Mouse (Mus musculus) forebrain, embryonic 12.5 days (tissue): ENCODE measurements at regions not wholly inside any gene's neighbourhood (a gene's known extent, or its start where the extent isn't known, plus 50 kb on each side); places are given as distances from the start of the nearest gene placed in this dataset.
"Not testable (repeated sequence)": the region's sequence is repeated elsewhere in the genome, so short reads cannot be mapped to it uniquely, and the experiment has no call there.

Experiments used
- ATAC-seq: fragments of 200-750 bp; cut with Nextera tagmentation; 2 replicates; pipeline ENCODE4 v1.8.0; 2017; ENCODE audit warnings: moderate TSS enrichment; ENCODE audit not compliant: low FRiP score
- H3K27ac ChIP-seq: fragments of 300-500 bp; sonication (generic); 2 replicates; pipeline ENCODE4 v1.5.1; 2016; ENCODE audit warnings: mild to moderate bottlenecking
- H3K27me3 ChIP-seq: fragments of 300-500 bp; sonication (generic); 2 replicates; pipeline ENCODE4 v1.6.1; 2016; ENCODE audit warnings: mild to moderate bottlenecking
- H3K36me3 ChIP-seq: fragments of 300-500 bp; sonication (generic); replicated peaks from 2 replicates; pipeline ENCODE4 v1.6.1; 2016; ENCODE audit warnings: mild to moderate bottlenecking
- H3K4me1 ChIP-seq: fragments of 300-500 bp; sonication (generic); 2 replicates; pipeline ENCODE4 v1.6.1; 2016
- H3K4me2 ChIP-seq: fragments of 300-500 bp; sonication (generic); 2 replicates; pipeline ENCODE4 v1.6.1; 2016; ENCODE audit warnings: mild to moderate bottlenecking, moderate library complexity
- H3K4me3 ChIP-seq: fragments of 300-500 bp; sonication (generic); replicated peaks from 2 replicates; pipeline ENCODE4 v1.5.1; 2016; ENCODE audit warnings: mild to moderate bottlenecking
- H3K9ac ChIP-seq: fragments of 300-500 bp; sonication (generic); 2 replicates; pipeline ENCODE4 v1.6.1; 2016; ENCODE audit warnings: mild to moderate bottlenecking
- H3K9me3 ChIP-seq: fragments of 300-500 bp; sonication (generic); 2 replicates; pipeline ENCODE4 v1.6.1; 2016
- WGBS: fragments of 180-500 bp; shearing (Covaris S2); methylation state at CpG from one replicate; pipeline ENCODE4 v1.1.7; 2016; 5-methylcytosine and 5-hydroxymethylcytosine counted together

GRCm38 (mm10) chr17:60966401-60966800 is 1914.7 kb downstream of the Efna5 start:
- no peaks in the 10 kb centered on the region for H3K4me1 ChIP-seq
- no peaks in the 10 kb centered on the region for H3K27me3 ChIP-seq
- H3K4me3 ChIP-seq, result no peak overlapping the region
- no peak overlapping the region for H3K27ac ChIP-seq
- H3K9ac ChIP-seq, result no peak overlapping the region
- ATAC-seq, result no peak
- H3K4me2 ChIP-seq, result no peak overlapping the region
- no peaks in the 10 kb centered on the region for H3K36me3 ChIP-seq
- no peaks in the 10 kb centered on the region for H3K9me3 ChIP-seq
- WGBS, result 63% methylated on average over 1 of the region's 1 CpGs

- Histone ChIP-seq H3K9ac (no peak overlapping the region), H3K36me3 (no peaks in the 10 kb centered on the region), H3K4me1 (no peaks in the 10 kb centered on the region), H3K4me3 (no peak overlapping the region), H3K9me3 (no peaks in the 10 kb centered on the region), H3K27me3 (no peaks in the 10 kb centered on the region), H3K4me2 (no peak overlapping the region), H3K27ac (no peak overlapping the region)
- 31% methylated on average over 2 of the region's 2 CpGs for WGBS
- ATAC-seq, result no peak
Measured at GRCm38 (mm10) chr17:60965660-60966059, 1915.5 kb downstream of the Efna5 start.

- Histone ChIP-seq H3K27me3 (no peaks in the 10 kb centered on the region), H3K36me3 (no peaks in the 10 kb centered on the region), H3K4me3 (no peak overlapping the region), H3K4me1 (no peaks in the 10 kb centered on the region), H3K27ac (no peak overlapping the region), H3K4me2 (no peak overlapping the region), H3K9ac (no peak overlapping the region), H3K9me3 (no peaks in the 10 kb centered on the region)
- 64% methylated on average over 1 of the region's 1 CpGs for WGBS
- no peak for ATAC-seq
Measured at GRCm38 (mm10) chr17:60951464-60951863, 1929.7 kb downstream of the Efna5 start.

GRCm38 (mm10) chr17:60937754-60938508 is 1924.8 kb upstream of the Nudt12 start:
- no peak for ATAC-seq
- Histone ChIP-seq H3K9ac (no peak overlapping the region), H3K4me1 (no peaks in the 10 kb centered on the region), H3K27me3 (no peaks in the 10 kb centered on the region), H3K9me3 (no peaks in the 10 kb centered on the region), H3K4me3 (no peak overlapping the region), H3K4me2 (no peak overlapping the region), H3K36me3 (no peaks in the 10 kb centered on the region), H3K27ac (no peak overlapping the region)
- WGBS, result 83% methylated on average over 1 of the region's 1 CpGs

GRCm38 (mm10) chr17:60934223-60934622 is 1921.1 kb upstream of the Nudt12 start:
- H3K27me3 ChIP-seq, result no peaks in the 10 kb centered on the region
- H3K4me2 ChIP-seq, result no peak overlapping the region
- H3K9ac ChIP-seq, result no peak overlapping the region
- no peak overlapping the region for H3K27ac ChIP-seq
- no peaks in the 10 kb centered on the region for H3K9me3 ChIP-seq
- no peak overlapping the region for H3K4me3 ChIP-seq
- no peak for ATAC-seq
- no peaks in the 10 kb centered on the region for H3K4me1 ChIP-seq
- no peaks in the 10 kb centered on the region for H3K36me3 ChIP-seq

GRCm38 (mm10) chr17:60925822-60926383 is 1912.7 kb upstream of the Nudt12 start:
- no peak overlapping the region for H3K4me2 ChIP-seq
- H3K9me3 ChIP-seq, result no peaks in the 10 kb centered on the region
- no peaks in the 10 kb centered on the region for H3K4me1 ChIP-seq
- H3K4me3 ChIP-seq, result no peak overlapping the region
- no peaks in the 10 kb centered on the region for H3K27me3 ChIP-seq
- H3K9ac ChIP-seq, result no peak overlapping the region
- no peaks in the 10 kb centered on the region for H3K36me3 ChIP-seq
- ATAC-seq, result no peak
- WGBS, result 88% methylated on average over 13 of the region's 13 CpGs
- no peak overlapping the region for H3K27ac ChIP-seq

GRCm38 (mm10) chr17:60882721-60883120 is 1869.5 kb upstream of the Nudt12 start:
- ATAC-seq, H3K9me3 ChIP-seq, H3K9ac ChIP-seq, H3K27me3 ChIP-seq, H3K27ac ChIP-seq, H3K4me3 ChIP-seq, H3K4me2 ChIP-seq, H3K4me1 ChIP-seq, H3K36me3 ChIP-seq: not testable (repeated sequence)
- 95% methylated on average over 1 of the region's 1 CpGs for WGBS

- Histone ChIP-seq H3K27ac (no peak overlapping the region), H3K9ac (no peak overlapping the region), H3K9me3 (no peaks in the 10 kb centered on the region), H3K27me3 (no peaks in the 10 kb centered on the region), H3K4me3 (no peak overlapping the region), H3K36me3 (no peaks in the 10 kb centered on the region), H3K4me1 (no peaks in the 10 kb centered on the region), H3K4me2 (no peak overlapping the region)
- no peak for ATAC-seq
- 91% methylated on average over 3 of the region's 3 CpGs for WGBS
Measured at GRCm38 (mm10) chr17:60857445-60857844, 1844.3 kb upstream of the Nudt12 start.

- Histone ChIP-seq H3K4me2 (no peak overlapping the region), H3K9me3 (no peaks in the 10 kb centered on the region), H3K36me3 (no peaks in the 10 kb centered on the region), H3K27ac (no peak overlapping the region), H3K9ac (no peak overlapping the region), H3K27me3 (no peaks in the 10 kb centered on the region), H3K4me1 (no peaks in the 10 kb centered on the region), H3K4me3 (no peak overlapping the region)
- 83% methylated on average over 3 of the region's 3 CpGs for WGBS
- ATAC-seq, result no peak
Measured at GRCm38 (mm10) chr17:60854659-60855058, 1841.5 kb upstream of the Nudt12 start.

GRCm38 (mm10) chr17:60838794-60839193 is 1825.6 kb upstream of the Nudt12 start:
- not testable (repeated sequence) for H3K4me3 ChIP-seq, H3K9me3 ChIP-seq, H3K27ac ChIP-seq, H3K36me3 ChIP-seq, H3K4me1 ChIP-seq, H3K27me3 ChIP-seq, H3K9ac ChIP-seq, H3K4me2 ChIP-seq, ATAC-seq
- WGBS, result 95% methylated on average over 3 of the region's 3 CpGs

GRCm38 (mm10) chr17:60832531-60832930 is 1819.4 kb upstream of the Nudt12 start:
- no peak for ATAC-seq
- no peaks in the 10 kb centered on the region for H3K27me3 ChIP-seq
- no peaks in the 10 kb centered on the region for H3K9me3 ChIP-seq
- no peaks in the 10 kb centered on the region for H3K36me3 ChIP-seq
- no peak overlapping the region for H3K9ac ChIP-seq
- H3K4me1 ChIP-seq, result no peaks in the 10 kb centered on the region
- no peak overlapping the region for H3K4me3 ChIP-seq
- WGBS, result 80% methylated on average over 3 of the region's 3 CpGs
- no peak overlapping the region for H3K4me2 ChIP-seq
- no peak overlapping the region for H3K27ac ChIP-seq

GRCm38 (mm10) chr17:60830498-60830897 is 1817.3 kb upstream of the Nudt12 start:
- no peak for ATAC-seq
- H3K36me3 ChIP-seq, result no peaks in the 10 kb centered on the region
- WGBS, result 92% methylated on average over 2 of the region's 2 CpGs
- H3K27ac ChIP-seq, result no peak overlapping the region
- no peaks in the 10 kb centered on the region for H3K4me1 ChIP-seq
- no peak overlapping the region for H3K9ac ChIP-seq
- H3K9me3 ChIP-seq, result no peaks in the 10 kb centered on the region
- no peak overlapping the region for H3K4me2 ChIP-seq
- no peak overlapping the region for H3K4me3 ChIP-seq
- no peaks in the 10 kb centered on the region for H3K27me3 ChIP-seq
